Mouse (Mus musculus): ENCODE measurements around the gene Gm12830.

DNA sequence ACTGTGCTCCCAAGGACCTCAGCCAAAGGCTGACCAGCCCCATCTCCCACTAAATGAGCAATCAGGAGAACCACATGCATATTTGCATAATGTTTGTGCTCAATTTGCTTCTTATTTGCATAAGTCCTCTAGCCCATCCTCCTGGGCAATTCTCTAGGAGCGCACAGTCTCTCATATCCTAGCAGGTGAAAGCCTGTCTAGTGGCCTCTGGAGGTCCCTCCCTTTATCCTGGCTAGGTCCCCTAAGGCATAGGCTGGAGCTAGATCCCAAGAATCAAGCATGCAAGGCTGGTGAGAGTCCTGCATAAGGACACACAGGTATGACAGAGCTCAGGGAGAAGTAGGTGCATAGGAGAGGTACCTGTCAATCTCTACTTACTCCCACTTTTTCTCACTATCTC, 60.7 kb downstream of the Gm12830 start:
- TF ChIP-seq CTCF (IDR thresholded peaks at IDR 0.05; ENCODE audit: insufficient read depth, low read length): no peak
- no peak for TF ChIP-seq POLR2A (IDR thresholded peaks at IDR 0.05; ENCODE audit: borderline replicate concordance, extremely low read depth, low read depth, low read length)

Data from lung, adult 2 months (tissue).